8 mouse cellular contexts compared by ENCODE assay signal in genomic region chr13:36577916-36578568, GRCm38 (mm10).
DNase-seq lines count a peak whose midpoint lies in the region; ATAC-seq lines count a peak whose summit lies in the region.

No protein-coding gene starts in this region.

- H3K9me3 ChIP-seq in liver, embryonic 15.5 days (replicated peaks), result no peaks in the 10 kb centered on the region

- DNase-seq in embryo, embryonic 9.5 days (ENCODE audit: extremely low spot score), result peak; percentile 12
- DNase-seq in embryo, embryonic 10 days (ENCODE audit: low spot score), result no peak
- DNase-seq in cerebellum, postnatal 14 days, result peak; percentile 40 to 64
- DNase-seq in heart, postnatal 36 days, result peak; percentile 4 to 6
- DNase-seq in urinary bladder, postnatal 4 days (ENCODE audit: low spot score in 2 of 2), result no peak
- DNase-seq in Muller cell, postnatal 12 days (ENCODE audit: inconsistent ontology term), result no peak
- no peak for DNase-seq in frontal cortex, postnatal 25 days (ENCODE audit: low spot score in 2 of 2)

- H3K4me1 ChIP-seq in liver, embryonic 15.5 days (replicated peaks), result no peaks in the 10 kb centered on the region; the same call in 1 of the 2 replicates

- intact Hi-C loops in heart, postnatal 36 days (cut with DNase I), result loop anchor here (2.0 kb wide), 1 partner anchor 735 kb away; no protein-coding TSS in a partner anchor

- H3K36me3 ChIP-seq in liver, embryonic 15.5 days (replicated peaks), result no peaks in the 10 kb centered on the region

- 30% methylated on average over 7 of the region's 7 CpGs for WGBS in liver, embryonic 15.5 days (ENCODE audit: insufficient replicate concordance)

- peak overlapping the region; percentile 76 for H3K27ac ChIP-seq in liver, embryonic 15.5 days (replicated peaks)

- no peak overlapping the region for H3K4me2 ChIP-seq in liver, embryonic 15.5 days

- no peak overlapping the region for H3K9ac ChIP-seq in liver, embryonic 15.5 days

- H3K27me3 ChIP-seq in liver, embryonic 15.5 days, result peaks cover 12% of the 10 kb centered on the region

- no peak overlapping the region for H3K4me3 ChIP-seq in liver, embryonic 15.5 days (replicated peaks)

- ATAC-seq in liver, embryonic 15.5 days (ENCODE audit: insufficient read depth), result peak; percentile 67

Comparison
In these comparisons a context has a peak if more than half of its experiments do, and no peak if none do; other contexts are left out.
1. DNase-seq: peak in embryo, embryonic 9.5 days (single experiment), cerebellum, postnatal 14 days (2 of 2) and heart, postnatal 36 days (2 of 2); none in embryo, embryonic 10 days (single experiment), urinary bladder, postnatal 4 days (0 of 2), Muller cell, postnatal 12 days (single experiment) and frontal cortex, postnatal 25 days (0 of 2).